Mouse (Mus musculus): ENCODE measurements around the gene Pitpnm2.

- no peak for TF ChIP-seq CTCF (conservative IDR thresholded peaks at IDR 0.05; ENCODE audit: insufficient read depth, insufficient read length, low read depth, low read length)
- TF ChIP-seq POLR2A (IDR thresholded peaks at IDR 0.05; ENCODE audit: low read depth, low read length): no peak
Observed at GRCm38 (mm10) chr5:124093852-124094604, 155.5 kb downstream of the Pitpnm2 start.
